Mouse (Mus musculus) heart, postnatal 25 days (tissue): ENCODE data around the gene Zfp369. TPM values are rescaled to one million over a fixed set of nuclear protein-coding genes. Genes with fewer than 3 reads are reported as not detected.
A peak's percentile ranks its signal among the peaks of the same experiment; 100 is the strongest.
"Not testable (repeated sequence)": the region's sequence is repeated elsewhere in the genome, so short reads cannot be mapped to it uniquely, and the experiment has no call there.

ENCODE experiments used
- DNase-seq: peaks from one replicate; pipeline ENCODE4 v3.0.0; 2022; ENCODE audit warnings: low spot score
- intact Hi-C: fragments of 180-260 bp; cut with DNase I; formaldehyde crosslinking; loops from one replicate; pipeline ENCODE4 v1.15.1; 2025
- total RNA-seq, 2 experiments: library from RNA; stranded (reverse); gene quantifications; 2 replicates each; pipeline ENCODE4 v1.2.3; 2021

The Zfp369 gene
- total RNA-seq: 10 to 100 TPM; 20.6 to 23.2 TPM

GRCm38 (mm10) chr13:65278383-65279341 lies at the start of gene Zfp369:
Gene Zfp369 (plus strand): TSS chr13:65278814.
- intact Hi-C loops: loop anchor here (1.0 to 5.0 kb wide), 2 partner anchors 37 to 166 kb away; partner anchors contain the start of gene Mfsd14b
- peak; percentile 90 for DNase-seq

- no peak for DNase-seq
Observed at GRCm38 (mm10) chr13:65237211-65237610, 41.4 kb upstream of the Zfp369 start.

GRCm38 (mm10) chr13:65240509-65241098 lies 38.0 kb upstream of the Zfp369 start:
- intact Hi-C loops: loop anchor here (1.0 to 5.0 kb wide), 2 partner anchors 38 to 128 kb away; partner anchors contain the start of genes Mfsd14b and Zfp369

More at GRCm38 (mm10) chr13:65237211-65237610, 41.4 kb upstream of the Zfp369 start:
- intact Hi-C loops: no loop called here

GRCm38 (mm10) chr13:65241099-65241626 lies 37.5 kb upstream of the Zfp369 start:
- intact Hi-C loops: loop anchor here (1.0 to 5.0 kb wide), 2 partner anchors 37 to 129 kb away; partner anchors contain the start of genes Mfsd14b and Zfp369
- DNase-seq: peak; percentile 84

More at GRCm38 (mm10) chr13:65240509-65241098, 38.0 kb upstream of the Zfp369 start:
- DNase-seq: peak; percentile 89

- intact Hi-C loops: loop anchor here (1.0 to 5.0 kb wide), 2 partner anchors 37 to 129 kb away; partner anchors contain the start of genes Mfsd14b and Zfp369
- DNase-seq: no peak
Observed at GRCm38 (mm10) chr13:65241627-65242318, 36.8 kb upstream of the Zfp369 start.

GRCm38 (mm10) chr13:65242319-65242787 lies 36.3 kb upstream of the Zfp369 start:
- intact Hi-C loops: loop anchor here (5.0 kb wide), 1 partner anchor 130 kb away; the partner anchor contains the start of gene Mfsd14b
- no peak for DNase-seq

GRCm38 (mm10) chr13:65243273-65243672 lies 35.3 kb upstream of the Zfp369 start:
- no peak for DNase-seq
- intact Hi-C loops: loop anchor here (5.0 kb wide), 1 partner anchor 131 kb away; the partner anchor contains the start of gene Mfsd14b

GRCm38 (mm10) chr13:65258175-65258954 lies 20.2 kb upstream of the Zfp369 start:
- intact Hi-C loops: no loop called here
- no peak for DNase-seq

- DNase-seq: no peak
- intact Hi-C loops: no loop called here
Observed at GRCm38 (mm10) chr13:65259239-65259638, 19.4 kb upstream of the Zfp369 start, which contains the start of gene Gm10775. Gene Gm10775 (plus strand): TSS chr13:65259539.

- intact Hi-C loops: no loop called here
- no peak for DNase-seq
Observed at GRCm38 (mm10) chr13:65262086-65262485, 16.5 kb upstream of the Zfp369 start.

GRCm38 (mm10) chr13:65277994-65278382 lies 626 bp upstream of the Zfp369 start:
- intact Hi-C loops: loop anchor here (1.0 to 5.0 kb wide), 2 partner anchors 37 to 166 kb away; partner anchors contain the start of gene Mfsd14b

GRCm38 (mm10) chr13:65286771-65287170 lies 8.2 kb downstream of the Zfp369 start:
- no peak for DNase-seq
- intact Hi-C loops: no loop called here

More at GRCm38 (mm10) chr13:65277994-65278382, 626 bp upstream of the Zfp369 start:
- DNase-seq: no peak

- no peak for DNase-seq
- intact Hi-C loops: no loop called here
Observed at GRCm38 (mm10) chr13:65296354-65296753, 17.7 kb downstream of the Zfp369 start.

- not testable (repeated sequence) for DNase-seq
- intact Hi-C loops: loop anchor here (2.0 to 5.0 kb wide), 2 partner anchors 134 to 869 kb away; no protein-coding TSS in a partner anchor
Observed at GRCm38 (mm10) chr13:65310849-65311248, 32.2 kb downstream of the Zfp369 start.

GRCm38 (mm10) chr13:65311311-65311755 lies 32.7 kb downstream of the Zfp369 start:
- DNase-seq: no peak
- intact Hi-C loops: loop anchor here (2.0 to 5.0 kb wide), 2 partner anchors 135 to 869 kb away; no protein-coding TSS in a partner anchor

GRCm38 (mm10) chr13:65311826-65312225 lies 33.2 kb downstream of the Zfp369 start:
- intact Hi-C loops: loop anchor here (2.0 to 5.0 kb wide), 2 partner anchors 135 to 870 kb away; no protein-coding TSS in a partner anchor
- DNase-seq: no peak

GRCm38 (mm10) chr13:65348501-65348900 lies 69.9 kb downstream of the Zfp369 start:
- DNase-seq, intact Hi-C loops: not testable (repeated sequence)

- DNase-seq, intact Hi-C loops: not testable (repeated sequence)
Observed at GRCm38 (mm10) chr13:65351768-65352167, 73.2 kb downstream of the Zfp369 start.
